Mouse (Mus musculus): ENCODE measurements around the gene 4930562C15Rik.
"Not testable (repeated sequence)": the region's sequence is repeated elsewhere in the genome, so short reads cannot be mapped to it uniquely, and the experiment has no call there.

Gene 4930562C15Rik

GRCm38 (mm10) chr16:4835191-4835590, at the start of gene 4930562C15Rik:
Gene 4930562C15Rik, plus strand, starts transcription at chr16:4835416.
- DNase-seq, result no peak

- no peak for DNase-seq
Measured at GRCm38 (mm10) chr16:4785706-4786105, 49.5 kb upstream of the 4930562C15Rik start.

GRCm38 (mm10) chr16:4788176-4788575, 47.0 kb upstream of the 4930562C15Rik start:
- no peak for DNase-seq

GRCm38 (mm10) chr16:4789311-4789768, 45.9 kb upstream of the 4930562C15Rik start:
- DNase-seq, result no peak

GRCm38 (mm10) chr16:4789810-4790559, 45.2 kb upstream of the 4930562C15Rik start, which contains the start of gene Cdip1:
Gene Cdip1, minus strand, starts transcription at chr16:4790292.
- DNase-seq, result peak; percentile 95

- DNase-seq, result no peak
Measured at GRCm38 (mm10) chr16:4791332-4791731, 43.9 kb upstream of the 4930562C15Rik start.

GRCm38 (mm10) chr16:4796631-4797030, 38.6 kb upstream of the 4930562C15Rik start:
- DNase-seq, result no peak

GRCm38 (mm10) chr16:4818349-4818748, 16.9 kb upstream of the 4930562C15Rik start:
- no peak for DNase-seq

GRCm38 (mm10) chr16:4824466-4824865, 10.8 kb upstream of the 4930562C15Rik start:
- DNase-seq, result not testable (repeated sequence)

- no peak for DNase-seq
Measured at GRCm38 (mm10) chr16:4827639-4828038, 7.6 kb upstream of the 4930562C15Rik start.

GRCm38 (mm10) chr16:4829271-4829900, 5.8 kb upstream of the 4930562C15Rik start:
- DNase-seq, result no peak

- DNase-seq, result no peak
Measured at GRCm38 (mm10) chr16:4831650-4832419, 3.4 kb upstream of the 4930562C15Rik start.

GRCm38 (mm10) chr16:4833858-4834257, 1.4 kb upstream of the 4930562C15Rik start:
- DNase-seq, result no peak

- DNase-seq, result no peak
Measured at GRCm38 (mm10) chr16:4837631-4838030, 2.4 kb downstream of the 4930562C15Rik start.

GRCm38 (mm10) chr16:4839552-4839951, 4.3 kb downstream of the 4930562C15Rik start:
- no peak for DNase-seq

- DNase-seq, result no peak
Measured at GRCm38 (mm10) chr16:4840231-4840630, 5.0 kb downstream of the 4930562C15Rik start.

- DNase-seq, result no peak
Measured at GRCm38 (mm10) chr16:4847041-4847440, 11.8 kb downstream of the 4930562C15Rik start.

GRCm38 (mm10) chr16:4848090-4848489, 12.9 kb downstream of the 4930562C15Rik start:
- no peak for DNase-seq

GRCm38 (mm10) chr16:4850361-4850760, 15.1 kb downstream of the 4930562C15Rik start:
- DNase-seq, result no peak

- no peak for DNase-seq
Measured at GRCm38 (mm10) chr16:4850938-4851628, 15.9 kb downstream of the 4930562C15Rik start.

- no peak for DNase-seq
Measured at GRCm38 (mm10) chr16:4855046-4855650, 19.9 kb downstream of the 4930562C15Rik start.

GRCm38 (mm10) chr16:4861392-4861791, 26.2 kb downstream of the 4930562C15Rik start:
- DNase-seq, result peak; percentile 62

All from kidney, postnatal 14 days (tissue).